9 mouse cellular contexts compared by ENCODE assay signal in the genomic region with DNA sequence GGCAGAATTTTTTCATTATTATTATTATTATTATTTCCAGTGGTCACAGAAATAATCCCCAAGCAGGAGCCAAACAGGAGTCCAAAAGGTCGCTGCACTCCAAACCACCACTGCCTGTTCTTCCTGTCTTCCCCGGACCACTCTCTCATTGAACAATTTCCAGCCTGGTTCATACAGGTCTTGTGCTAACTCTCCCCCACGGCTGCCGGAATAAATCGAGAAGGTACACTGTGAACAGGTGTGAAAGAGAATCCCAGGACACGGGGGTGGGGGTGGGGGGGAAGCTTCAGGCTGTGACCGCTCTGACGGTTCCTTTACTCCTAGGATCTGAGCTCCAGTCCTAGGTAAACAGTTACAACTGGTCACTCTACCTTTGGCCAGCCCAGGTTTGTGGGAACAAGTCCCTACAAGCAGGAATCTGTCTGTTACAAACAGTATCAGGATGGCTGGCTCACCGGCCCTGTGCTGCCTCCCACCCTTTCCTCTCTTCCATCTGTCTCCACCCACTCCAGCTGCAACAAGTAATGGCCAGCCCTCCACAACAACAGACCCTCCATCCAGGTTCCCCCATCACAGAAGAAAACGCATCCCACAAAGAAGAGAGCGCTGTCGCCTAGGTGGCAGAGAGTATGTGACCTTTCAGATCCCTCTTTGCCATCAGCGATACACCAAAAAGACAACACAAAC.
DNase-seq lines count a peak whose midpoint lies in the region; ATAC-seq and TF ChIP-seq lines count a peak whose summit lies in the region.
"Had no signal": no experiment of that assay in that cellular context is flagged by ENCODE, and none has a peak within 500 bp of the region (broad histone marks: within the 10 kb centered on the region; RNA-seq: fewer than 3 reads in every experiment).

No protein-coding gene starts in this region.

- TF ChIP-seq CTCF in thymus, adult 2 months (IDR thresholded peaks at IDR 0.05; ENCODE audit: borderline replicate concordance, control insufficient read depth, extremely low read depth, insufficient read depth, low read length, poor library complexity), result no peak

- DNase-seq in thymus, adult 2 months, result no peak
- no peak for DNase-seq in thymus, adult 18-20 months
- DNase-seq in left cerebral cortex, postnatal 4 days, result no peak
- DNase-seq in gastrocnemius, adult 8-10 months (ENCODE audit: low spot score in 2 of 2), result no peak
- DNase-seq in layer of hippocampus, postnatal 10 days (ENCODE audit: low spot score in 2 of 2), result no peak
- DNase-seq: layer of hippocampus, postnatal 36 days had no signal

- H3K9me3 ChIP-seq in forebrain, embryonic 13.5 days (replicated peaks), result no peaks in the 10 kb centered on the region
- H3K9me3 ChIP-seq in limb, embryonic 12.5 days, result no peaks in the 10 kb centered on the region
- no peaks in the 10 kb centered on the region for H3K9me3 ChIP-seq in stomach, embryonic 15.5 days

- ATAC-seq in forebrain, embryonic 13.5 days, result no peak
- ATAC-seq in limb, embryonic 12.5 days (ENCODE audit: insufficient number of reproducible peaks, insufficient read depth, low FRiP score, low TSS enrichment, low read depth), result peak; percentile 38; the same call in 1 of the 2 replicates
- ATAC-seq in stomach, embryonic 15.5 days (ENCODE audit: insufficient read depth, low FRiP score, low read depth), result peak; percentile 27; the same call in 1 of the 2 replicates

- TF ChIP-seq POLR2A in thymus, adult 2 months (IDR thresholded peaks at IDR 0.05; ENCODE audit: control insufficient read depth, extremely low read depth, insufficient read depth, low read length, poor library complexity), result no peak

- no peak overlapping the region for H3K4me3 ChIP-seq in thymus, adult 2 months (ENCODE audit: control insufficient read depth, insufficient read depth, low read length)
- H3K4me3 ChIP-seq in forebrain, embryonic 13.5 days, result 0 out of 2 replicates have a peak overlapping the region, but pooled peaks have one; percentile 6
- no peak overlapping the region for H3K4me3 ChIP-seq in limb, embryonic 12.5 days (replicated peaks)
- no peak overlapping the region for H3K4me3 ChIP-seq in stomach, embryonic 15.5 days (replicated peaks)

- H3K4me2 ChIP-seq in forebrain, embryonic 13.5 days, result peak overlapping the region; percentile 53
- peak overlapping the region; percentile 34 for H3K4me2 ChIP-seq in limb, embryonic 12.5 days
- peak overlapping the region; percentile 36 for H3K4me2 ChIP-seq in stomach, embryonic 15.5 days

- 54% methylated on average over 13 of the region's 13 CpGs for WGBS in thymus, adult 2 months
- 6% methylated on average over 13 of the region's 13 CpGs for WGBS in forebrain, embryonic 13.5 days
- 16% methylated on average over 13 of the region's 13 CpGs for WGBS in limb, embryonic 12.5 days
- WGBS in stomach, embryonic 15.5 days, result 26% methylated on average over 13 of the region's 13 CpGs

- intact Hi-C loops in left cerebral cortex, postnatal 4 days (cut with DNase I), result no loop called here

- 0 out of 2 replicates have a peak overlapping the region, but pooled peaks have one; percentile 26 for H3K27ac ChIP-seq in thymus, adult 2 months (ENCODE audit: control insufficient read depth, insufficient read depth, low read length)
- peak overlapping the region; percentile 95 for H3K27ac ChIP-seq in forebrain, embryonic 13.5 days
- H3K27ac ChIP-seq in limb, embryonic 12.5 days, result peak overlapping the region; percentile 57
- H3K27ac ChIP-seq in stomach, embryonic 15.5 days, result peak overlapping the region; percentile 60

- peaks cover 43% of the 10 kb centered on the region for H3K4me1 ChIP-seq in thymus, adult 2 months (replicated peaks; ENCODE audit: control insufficient read depth, insufficient read depth, low read length)
- H3K4me1 ChIP-seq in forebrain, embryonic 13.5 days, result peaks cover 98% of the 10 kb centered on the region
- H3K4me1 ChIP-seq in limb, embryonic 12.5 days (replicated peaks), result peaks cover 90% of the 10 kb centered on the region
- peaks cover 42% of the 10 kb centered on the region for H3K4me1 ChIP-seq in stomach, embryonic 15.5 days

- no peaks in the 10 kb centered on the region for H3K27me3 ChIP-seq in thymus, adult 2 months (ENCODE audit: control insufficient read depth, insufficient read depth, low read length)
- H3K27me3 ChIP-seq in forebrain, embryonic 13.5 days, result no peaks in the 10 kb centered on the region
- H3K27me3 ChIP-seq in limb, embryonic 12.5 days, result no peaks in the 10 kb centered on the region
- H3K27me3 ChIP-seq in stomach, embryonic 15.5 days (replicated peaks), result no peaks in the 10 kb centered on the region

- no peaks in the 10 kb centered on the region for H3K36me3 ChIP-seq in thymus, adult 2 months (ENCODE audit: control insufficient read depth, insufficient read depth, low read length)
- no peaks in the 10 kb centered on the region for H3K36me3 ChIP-seq in forebrain, embryonic 13.5 days (ENCODE audit: poor library complexity, severe bottlenecking)
- peaks cover 2% of the 10 kb centered on the region; the same call in 1 of the 2 replicates for H3K36me3 ChIP-seq in limb, embryonic 12.5 days
- no peaks in the 10 kb centered on the region for H3K36me3 ChIP-seq in stomach, embryonic 15.5 days

- peak overlapping the region; percentile 60 for H3K9ac ChIP-seq in forebrain, embryonic 13.5 days
- H3K9ac ChIP-seq in limb, embryonic 12.5 days (replicated peaks), result no peak overlapping the region
- no peak overlapping the region for H3K9ac ChIP-seq in stomach, embryonic 15.5 days

Comparison
In these comparisons a context has a peak if more than half of its experiments do, and no peak if none do; other contexts are left out.
1. H3K27ac ChIP-seq: peak in every context shown above with its lines; median percentile 95 in forebrain, embryonic 13.5 days; 60 in stomach, embryonic 15.5 days; 57 in limb, embryonic 12.5 days; 26 in thymus, adult 2 months.